Mouse (Mus musculus): Measurements from ENCODE around the gene Lrrtm3. TPM values are rescaled to one million over a fixed set of nuclear protein-coding genes. Genes with fewer than 3 reads are reported as not detected.

The Lrrtm3 gene
- not detected in 2 replicates for total RNA-seq (2015)
- not detected in 2 replicates for total RNA-seq (2017)

DNA sequence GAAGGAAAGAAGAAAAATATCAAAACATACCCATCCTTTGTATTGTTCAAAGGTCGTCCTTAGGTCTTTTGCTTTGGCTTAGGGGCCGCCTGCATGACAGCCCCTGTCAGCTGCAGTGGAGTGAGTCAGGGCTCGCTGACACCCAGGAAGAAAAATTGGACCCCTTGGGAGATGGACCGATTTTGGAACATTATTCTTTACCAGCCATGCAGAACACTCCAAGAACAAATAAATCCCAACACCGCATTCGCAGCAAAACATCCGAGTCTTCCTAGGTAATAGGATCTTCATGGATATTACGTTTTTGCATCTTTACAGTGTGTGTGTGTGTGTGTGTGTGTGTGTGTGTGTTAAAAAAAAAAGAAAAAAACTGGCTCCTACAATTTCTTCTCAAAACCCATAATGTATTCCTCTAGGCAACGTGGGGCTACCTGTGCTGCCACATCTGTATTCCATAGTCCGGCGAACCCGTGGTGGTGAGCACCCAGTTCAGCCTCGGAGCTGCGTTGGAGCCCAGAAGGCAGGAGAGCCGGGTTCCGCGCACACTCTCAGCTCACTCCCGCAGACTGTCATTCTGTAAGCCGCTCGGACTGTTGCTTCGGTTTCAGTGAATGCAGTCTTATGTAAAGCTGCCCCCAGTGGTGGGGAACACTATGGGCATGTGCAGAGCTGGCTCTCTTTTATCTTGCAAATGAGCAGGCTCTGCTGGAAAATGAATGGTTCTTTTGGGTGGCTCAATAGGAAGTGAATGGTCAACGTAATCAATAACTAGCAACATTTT is at the start of gene Lrrtm3:
TSS of gene Lrrtm3 (minus strand) at position 598 of the 781 bp plus-strand sequence.
- peak; percentile 60 for ATAC-seq (replicated peaks; ENCODE audit: poor library complexity)

DNA sequence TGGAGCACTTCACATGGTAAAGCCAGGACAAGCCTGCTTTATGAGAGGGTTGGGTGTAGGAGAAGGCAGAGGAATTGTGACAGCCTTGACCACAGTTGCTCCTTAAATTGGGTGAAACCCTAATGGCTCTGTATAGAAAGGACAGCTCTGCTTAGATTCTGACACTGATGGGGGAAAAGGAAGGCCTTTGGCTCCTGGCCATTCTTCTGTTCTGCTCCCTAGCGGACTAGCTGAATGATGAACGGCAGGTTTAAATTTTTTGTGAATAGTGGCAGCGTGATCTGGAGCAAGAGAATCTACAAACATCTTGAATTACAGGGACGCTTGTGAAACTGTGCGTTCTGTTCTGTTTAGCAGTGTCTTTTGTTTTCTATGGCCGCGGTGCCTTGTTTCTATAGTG is 45.4 kb upstream of the Lrrtm3 start:
- ATAC-seq (replicated peaks; ENCODE audit: poor library complexity), result no peak

DNA sequence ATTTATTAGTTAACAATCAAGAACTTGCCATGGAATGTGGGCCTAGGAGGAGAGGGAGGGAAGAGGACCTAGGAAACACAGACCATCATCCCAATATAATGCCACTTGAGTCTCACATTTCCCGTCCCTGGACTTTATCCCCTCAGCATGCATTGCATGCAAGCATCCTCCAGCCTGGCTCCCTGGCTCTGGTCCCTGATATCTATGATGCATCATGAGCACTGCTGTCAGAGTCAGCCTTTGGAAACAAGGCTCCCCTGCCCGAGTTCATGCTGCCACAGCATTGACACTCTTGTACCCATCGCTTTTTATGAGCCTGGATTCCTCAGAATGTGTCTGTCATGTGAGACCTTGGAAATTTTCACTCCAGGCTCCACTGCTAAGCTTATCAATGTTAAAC is 43.4 kb upstream of the Lrrtm3 start:
- ATAC-seq (replicated peaks; ENCODE audit: poor library complexity), result no peak

DNA sequence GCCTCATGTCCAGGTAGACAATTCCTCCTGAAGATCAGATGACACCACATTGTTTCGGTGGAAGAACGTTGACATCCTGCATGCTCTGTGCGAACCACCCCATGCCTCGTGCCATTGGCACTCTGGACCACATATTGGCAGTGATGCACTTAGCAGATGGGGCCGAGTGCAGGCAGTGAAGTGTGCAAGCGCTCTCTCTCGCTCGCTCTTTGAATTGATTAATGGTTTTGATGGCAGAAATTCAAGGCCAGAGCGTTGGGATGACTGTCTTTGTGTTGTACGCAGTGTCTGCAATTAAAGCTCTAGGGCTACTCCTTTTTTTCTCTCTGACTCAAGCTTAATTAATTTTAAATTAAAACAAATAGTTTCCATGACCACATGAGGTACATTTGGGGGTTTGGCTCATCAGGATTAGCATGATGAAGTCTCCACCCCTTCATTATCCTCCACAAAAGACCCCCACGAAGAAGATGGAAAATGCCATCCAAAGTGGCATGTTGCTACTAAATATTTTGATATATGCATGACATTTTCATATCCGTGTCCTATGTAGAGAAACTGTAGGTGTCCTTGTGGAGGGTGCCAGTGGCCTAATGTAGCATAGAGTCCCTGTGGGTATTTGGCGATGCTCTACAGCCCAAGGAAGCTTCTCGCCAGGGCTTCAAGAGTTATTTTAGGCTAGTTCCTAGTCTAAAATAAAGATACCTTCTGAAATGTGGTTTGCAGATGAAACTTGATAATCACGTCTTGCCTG is 40.5 kb upstream of the Lrrtm3 start:
- ATAC-seq (replicated peaks; ENCODE audit: poor library complexity), result no peak

DNA sequence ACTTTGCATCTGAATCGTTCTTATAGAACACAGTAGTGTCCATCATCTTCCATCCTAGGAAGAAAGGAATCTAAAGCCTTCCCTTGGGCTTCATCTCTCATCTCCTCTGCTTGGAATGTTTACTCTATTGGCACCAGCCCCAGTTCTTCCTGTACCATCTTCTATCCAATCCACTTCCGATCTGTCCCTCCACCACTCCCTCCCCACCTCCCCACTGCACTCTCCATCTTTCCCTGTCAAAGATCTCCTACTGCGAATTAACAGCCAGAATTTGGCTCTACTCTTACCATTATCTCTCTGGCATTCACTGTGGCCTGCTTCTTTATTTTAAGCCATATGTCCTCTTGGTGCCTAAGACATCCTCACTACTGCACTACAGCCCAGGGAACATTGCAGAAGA is 28.8 kb upstream of the Lrrtm3 start:
- no peak for ATAC-seq (replicated peaks; ENCODE audit: poor library complexity)

DNA sequence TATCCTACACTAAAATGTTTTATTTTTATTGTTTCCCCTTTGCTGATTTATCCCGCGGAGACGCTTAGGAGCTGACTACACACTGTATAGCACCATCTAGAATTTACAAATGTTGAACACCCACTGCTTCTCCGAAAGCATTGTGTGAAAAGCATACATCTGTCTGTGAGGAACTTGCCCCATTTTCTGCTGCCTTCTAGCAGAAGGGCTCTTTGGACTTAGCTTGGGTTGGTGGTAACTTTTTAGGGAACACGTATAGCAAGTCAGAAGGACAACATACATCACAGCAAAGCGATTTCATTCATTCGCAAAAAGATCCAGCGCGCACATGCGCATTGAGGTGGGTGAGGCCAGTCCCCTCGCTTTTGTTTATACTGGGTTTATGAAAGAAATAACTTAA is 25.2 kb upstream of the Lrrtm3 start:
- no peak for ATAC-seq (replicated peaks; ENCODE audit: poor library complexity)

DNA sequence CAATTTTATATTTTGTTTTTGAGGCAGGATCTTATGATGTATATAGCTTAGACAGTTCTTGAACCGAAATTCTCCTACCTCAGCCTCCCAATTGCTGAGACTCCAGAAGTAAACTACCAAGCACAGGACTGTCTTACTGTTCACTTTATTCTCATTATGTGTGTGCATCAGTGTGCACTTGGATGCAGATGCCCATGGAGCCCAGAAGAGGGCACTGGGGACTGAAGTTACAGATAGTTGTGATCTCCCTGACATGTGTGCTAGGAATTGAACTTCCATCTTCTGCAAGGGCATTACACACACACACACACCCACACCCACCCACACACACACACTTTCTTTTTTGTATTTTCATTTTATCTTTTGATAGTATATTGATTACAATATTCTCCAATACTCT is 6.5 kb upstream of the Lrrtm3 start:
- ATAC-seq (replicated peaks; ENCODE audit: poor library complexity), result no peak

DNA sequence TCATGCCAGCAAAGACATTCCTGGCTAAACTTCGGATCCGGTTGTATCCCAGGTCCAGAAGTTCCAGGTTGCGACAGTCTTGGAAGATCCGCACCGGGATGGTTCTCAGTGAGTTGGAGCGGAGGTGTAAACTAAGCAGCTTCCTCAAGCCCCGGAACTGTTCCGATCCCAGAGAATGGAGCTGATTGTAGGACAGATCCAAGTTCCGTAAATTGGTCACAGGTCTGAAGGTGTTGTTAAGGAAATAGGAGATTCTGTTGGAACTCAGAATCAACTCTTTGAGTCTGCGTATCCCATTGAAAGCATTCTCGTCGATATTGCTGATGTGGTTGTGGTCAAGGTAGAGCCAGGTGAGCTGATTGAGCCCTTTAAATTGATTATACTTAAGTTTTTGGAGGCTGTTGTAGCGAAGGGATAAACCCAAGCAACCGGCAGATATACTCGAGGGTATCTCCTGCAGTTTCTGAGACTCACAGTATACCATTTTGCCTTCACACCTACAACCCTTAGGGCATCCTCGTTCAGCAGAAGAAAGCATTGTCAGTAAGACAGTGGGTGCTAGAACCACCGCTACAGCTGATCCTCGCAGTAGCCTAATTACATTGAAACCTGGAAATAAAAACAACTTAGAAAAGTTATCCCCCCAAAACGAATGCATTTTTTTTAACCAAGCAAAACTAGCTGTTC is 1.2 kb downstream of the Lrrtm3 start:
- no peak for ATAC-seq (replicated peaks; ENCODE audit: poor library complexity)

DNA sequence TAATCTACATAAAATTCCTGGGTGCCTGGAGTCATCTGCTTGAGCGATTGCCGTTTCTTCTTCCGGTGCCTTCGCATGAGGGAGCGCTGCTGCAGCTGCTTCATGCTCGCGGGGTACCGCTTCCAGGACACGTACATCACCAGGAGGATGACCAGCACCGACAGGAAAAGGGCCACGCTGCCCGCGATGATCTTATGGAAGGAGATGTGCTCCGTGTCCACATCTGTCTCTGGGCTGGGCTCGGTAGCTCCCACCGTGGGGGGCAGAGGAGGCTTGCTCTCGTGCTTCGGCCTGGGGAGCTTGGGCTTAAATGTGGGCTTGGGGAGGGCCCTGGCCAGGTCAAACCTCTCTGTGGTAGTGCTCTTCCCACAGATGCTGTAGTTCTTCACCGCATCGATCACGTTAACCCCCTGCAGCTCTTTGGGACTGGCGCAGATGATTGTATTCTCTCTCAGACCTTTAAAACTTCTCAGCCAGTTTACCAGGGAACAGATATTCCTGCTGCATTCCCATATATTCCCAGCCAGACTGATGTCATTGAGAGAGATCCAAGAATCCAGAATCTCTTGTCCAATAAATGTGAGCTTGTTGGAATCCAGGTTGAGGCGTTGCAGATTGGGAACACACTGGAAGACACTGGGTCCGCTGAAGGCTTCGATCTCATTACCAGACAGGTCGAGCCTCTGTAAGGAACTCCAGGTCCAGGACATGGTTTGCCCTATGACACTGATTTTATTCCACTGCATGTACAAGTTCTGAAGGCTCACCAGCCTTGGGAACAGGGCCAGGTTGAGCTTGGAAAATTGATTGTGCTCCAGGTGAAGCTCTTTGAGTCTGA is 1.9 kb downstream of the Lrrtm3 start:
- ATAC-seq (replicated peaks; ENCODE audit: poor library complexity), result no peak

DNA sequence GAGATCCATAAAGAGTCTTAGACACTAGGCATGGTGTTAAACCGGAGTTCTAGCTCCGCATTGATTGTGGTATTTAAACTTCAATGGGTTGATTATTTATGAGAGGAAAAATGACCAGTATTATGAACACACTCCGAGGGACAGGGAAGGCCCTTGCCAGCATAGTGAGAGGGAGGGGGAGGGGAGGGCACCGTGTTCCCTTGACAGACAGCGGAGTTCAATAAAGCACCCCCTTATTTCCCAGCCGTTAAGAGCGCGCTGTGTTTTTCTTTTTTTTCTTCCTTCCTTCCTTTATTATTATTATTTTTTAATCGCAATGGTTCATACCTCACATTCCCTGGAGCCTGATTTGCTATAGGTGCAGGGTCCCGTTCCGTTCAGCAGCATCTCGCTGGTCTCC is 2.6 kb downstream of the Lrrtm3 start:
- no peak for ATAC-seq (replicated peaks; ENCODE audit: poor library complexity)

DNA sequence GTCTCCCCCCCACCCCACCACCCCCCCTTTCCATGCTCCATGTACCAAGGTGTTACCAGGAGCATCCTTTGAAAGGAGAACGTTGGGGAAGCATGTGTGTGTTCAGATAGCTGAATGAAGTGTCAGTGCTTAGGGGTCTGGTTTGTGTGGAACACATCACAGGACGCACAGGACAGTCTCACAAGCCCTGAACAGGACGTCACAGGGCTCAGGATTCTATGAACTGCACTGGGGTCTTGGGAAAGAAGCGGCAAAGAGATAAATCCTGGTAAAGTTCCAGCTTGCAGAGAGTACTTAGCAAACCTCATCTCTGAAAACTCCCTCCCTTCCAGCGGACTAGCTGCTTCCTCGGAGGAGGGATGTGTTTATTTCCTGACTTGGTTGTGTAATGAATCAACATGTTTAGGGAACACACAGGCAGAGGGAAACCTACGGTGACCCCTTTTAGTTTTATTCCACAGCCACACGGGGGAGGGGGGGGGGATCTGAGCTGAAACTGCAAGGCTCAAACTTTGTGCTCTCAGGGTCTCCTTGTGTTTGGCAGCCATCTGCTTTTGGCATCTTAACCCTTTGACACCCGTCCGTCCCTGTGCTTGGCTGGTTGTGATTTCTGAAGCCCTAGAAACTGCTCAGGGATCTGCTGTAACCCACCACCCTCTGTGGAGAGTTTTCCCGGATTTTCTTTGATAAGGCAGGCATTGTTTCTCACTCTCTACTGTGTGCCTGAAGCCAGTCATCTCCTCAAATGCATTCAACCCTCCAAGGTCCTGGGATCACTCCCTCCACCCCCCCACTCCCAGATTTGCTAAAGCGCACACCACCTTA is 3.3 kb downstream of the Lrrtm3 start:
- ATAC-seq (replicated peaks; ENCODE audit: poor library complexity), result no peak

DNA sequence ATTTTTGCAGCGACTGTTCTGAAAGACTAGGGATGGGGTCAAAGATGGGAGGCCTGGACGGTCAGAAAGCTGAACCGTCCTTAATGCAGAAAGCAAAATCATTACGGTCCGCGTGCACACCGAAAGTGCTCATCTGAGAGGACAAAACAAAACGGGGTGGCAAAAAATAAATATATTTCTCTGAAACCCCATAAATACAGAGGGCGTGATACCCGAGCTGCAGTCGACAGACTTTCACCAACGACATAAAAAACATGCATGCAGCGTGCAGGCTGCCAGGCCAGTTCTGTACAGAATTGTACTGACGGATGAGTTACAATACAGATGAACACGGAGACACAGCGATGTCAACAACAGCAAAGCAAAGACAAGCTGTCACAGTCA is 3.9 kb downstream of the Lrrtm3 start:
- no peak for ATAC-seq (replicated peaks; ENCODE audit: poor library complexity)

DNA sequence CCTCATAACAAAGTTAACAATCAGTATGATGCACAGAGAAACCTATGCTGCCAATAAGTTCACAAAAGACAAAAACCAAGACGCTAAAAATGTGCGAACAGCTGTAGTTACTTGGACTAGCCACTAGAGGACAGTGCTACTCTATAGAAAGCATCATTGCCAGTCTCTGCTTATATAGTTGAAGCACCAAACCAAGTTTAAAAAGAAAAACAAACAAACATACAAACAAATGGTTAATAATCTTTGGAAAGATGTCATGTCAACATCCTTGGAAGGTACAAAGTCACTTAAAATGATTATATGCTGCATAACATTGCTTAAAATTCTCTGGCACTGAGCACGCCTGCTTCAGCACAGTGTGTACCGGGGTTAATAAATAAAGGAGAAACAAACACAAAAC is 5.6 kb downstream of the Lrrtm3 start:
- ATAC-seq (replicated peaks; ENCODE audit: poor library complexity), result peak; percentile 76

DNA sequence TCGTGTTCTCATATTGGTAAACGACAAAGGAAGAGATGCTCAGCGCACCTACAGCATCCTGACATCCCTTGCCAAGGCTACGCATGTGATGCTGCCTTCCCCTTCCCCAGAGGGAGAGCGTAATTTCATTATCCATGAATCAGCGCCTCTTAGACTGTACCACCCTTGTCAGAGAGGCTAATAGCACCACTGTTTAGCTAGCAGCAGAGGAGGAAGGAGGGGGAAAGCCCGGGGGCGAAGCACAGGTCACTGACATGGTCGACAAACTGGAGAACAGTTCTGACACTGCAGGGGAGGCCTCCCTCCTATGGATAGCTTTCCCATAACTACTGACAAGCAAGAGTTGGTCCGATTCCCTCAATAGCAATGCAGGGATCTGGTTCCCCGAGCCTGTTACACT is 6.3 kb downstream of the Lrrtm3 start:
- ATAC-seq (replicated peaks; ENCODE audit: poor library complexity), result no peak

DNA sequence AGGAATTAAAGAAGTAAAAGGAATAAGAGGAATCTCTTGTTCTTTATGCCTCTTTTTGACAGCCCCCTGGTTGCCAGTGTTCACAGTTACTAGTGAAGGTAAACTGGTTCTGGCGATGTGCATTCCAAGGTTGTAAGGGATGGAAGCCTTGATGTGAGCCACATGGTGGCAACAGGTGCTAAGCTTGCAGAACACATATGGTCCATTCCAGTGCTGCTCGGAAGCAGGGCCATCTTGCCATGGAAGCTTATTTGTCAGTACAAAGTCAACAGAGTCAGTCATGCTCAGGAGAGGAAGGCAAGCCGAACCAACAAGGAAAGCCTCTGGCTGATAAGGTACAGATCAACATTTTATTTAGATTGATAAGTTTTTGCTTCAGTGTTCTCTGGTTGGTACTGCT is 7.7 kb downstream of the Lrrtm3 start:
- ATAC-seq (replicated peaks; ENCODE audit: poor library complexity), result no peak

DNA sequence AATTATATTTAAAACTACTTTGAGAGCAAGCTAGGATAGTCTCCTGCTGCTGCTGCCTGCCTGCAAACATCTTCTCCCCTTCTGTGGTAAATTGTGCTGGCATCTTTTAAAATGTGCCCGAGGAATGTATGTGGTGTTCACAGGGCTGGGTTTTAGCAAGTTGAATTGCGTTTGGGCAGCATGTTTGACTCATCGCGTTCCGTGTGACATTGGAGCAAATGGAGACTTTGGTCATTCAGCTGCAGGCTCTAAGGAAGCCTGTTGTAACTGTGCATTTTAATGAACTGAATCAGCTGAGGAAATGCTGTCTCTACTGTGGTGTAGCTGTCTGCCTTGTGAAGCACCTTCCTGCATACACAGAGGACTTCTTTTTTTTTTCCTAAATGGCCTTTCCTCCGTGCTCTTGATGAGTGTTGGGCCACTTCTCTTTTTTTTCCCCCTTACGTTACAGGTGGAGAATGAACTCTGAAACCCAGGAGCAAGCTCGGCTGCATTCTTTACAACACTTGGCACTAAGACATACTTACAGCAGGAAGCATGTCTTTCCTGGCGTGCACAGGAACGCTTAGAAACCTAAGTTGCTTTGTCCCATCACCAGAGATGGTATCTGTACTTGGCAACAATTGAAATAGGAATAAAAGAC is 13.5 kb downstream of the Lrrtm3 start:
- no peak for ATAC-seq (replicated peaks; ENCODE audit: poor library complexity)

DNA sequence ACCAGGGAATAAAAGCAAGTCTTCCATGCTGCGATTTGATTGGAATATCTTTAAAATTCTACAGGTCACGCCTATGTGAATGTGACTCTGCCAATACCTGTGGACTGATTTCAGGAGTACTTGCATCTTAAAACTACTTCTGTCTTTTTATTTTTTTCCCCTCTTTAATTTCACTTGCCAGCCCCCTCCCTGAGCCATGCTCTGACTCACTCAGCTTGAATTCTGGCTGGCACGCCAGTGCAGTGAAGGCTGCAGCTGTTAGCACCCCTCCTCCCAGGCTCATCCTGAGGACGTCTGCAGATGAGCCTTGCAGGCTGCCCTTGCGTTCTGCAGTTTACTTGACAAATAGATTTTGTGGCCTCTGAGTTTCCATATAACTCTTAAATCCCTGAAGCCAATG is 14.1 kb downstream of the Lrrtm3 start:
- no peak for ATAC-seq (replicated peaks; ENCODE audit: poor library complexity)

DNA sequence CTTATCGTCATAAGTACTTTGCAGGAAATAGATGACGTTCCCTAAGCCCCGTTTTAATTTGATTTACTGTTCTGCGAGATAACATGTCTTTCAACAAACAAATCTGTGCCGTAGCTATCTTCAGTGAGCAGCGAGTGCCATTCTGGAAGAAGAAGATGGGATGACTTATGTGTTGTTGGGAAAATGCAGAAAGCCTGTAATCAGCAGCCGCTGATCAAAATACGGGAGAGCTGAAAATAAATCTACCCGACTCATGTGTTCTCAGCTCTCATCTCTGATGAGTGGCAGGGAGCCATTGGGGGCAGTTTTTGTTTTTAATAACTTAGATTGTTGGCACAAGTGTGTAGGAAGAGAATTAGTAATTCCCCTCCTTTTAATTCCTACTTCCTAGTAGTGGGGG is 26.4 kb downstream of the Lrrtm3 start:
- no peak for ATAC-seq (replicated peaks; ENCODE audit: poor library complexity)

DNA sequence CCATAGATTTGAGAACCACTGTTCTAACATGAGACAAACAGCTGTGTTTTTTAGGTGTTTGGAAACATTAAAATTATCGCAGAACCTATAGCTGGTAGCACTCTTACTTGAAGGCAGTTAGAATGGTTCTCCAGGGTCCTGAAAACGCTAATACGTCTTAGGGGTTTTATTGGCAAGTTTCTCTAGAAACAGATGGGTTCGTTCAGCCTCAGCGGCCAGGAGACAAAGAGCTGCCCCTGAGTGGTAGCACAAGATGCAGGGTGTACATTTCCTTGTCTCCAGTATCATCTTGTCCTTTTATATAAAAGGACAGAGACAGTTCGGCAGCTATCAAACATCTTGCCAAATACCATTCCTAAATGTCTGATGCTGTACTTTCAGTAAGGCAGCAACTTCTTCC is 40.1 kb downstream of the Lrrtm3 start:
- no peak for ATAC-seq (replicated peaks; ENCODE audit: poor library complexity)

DNA sequence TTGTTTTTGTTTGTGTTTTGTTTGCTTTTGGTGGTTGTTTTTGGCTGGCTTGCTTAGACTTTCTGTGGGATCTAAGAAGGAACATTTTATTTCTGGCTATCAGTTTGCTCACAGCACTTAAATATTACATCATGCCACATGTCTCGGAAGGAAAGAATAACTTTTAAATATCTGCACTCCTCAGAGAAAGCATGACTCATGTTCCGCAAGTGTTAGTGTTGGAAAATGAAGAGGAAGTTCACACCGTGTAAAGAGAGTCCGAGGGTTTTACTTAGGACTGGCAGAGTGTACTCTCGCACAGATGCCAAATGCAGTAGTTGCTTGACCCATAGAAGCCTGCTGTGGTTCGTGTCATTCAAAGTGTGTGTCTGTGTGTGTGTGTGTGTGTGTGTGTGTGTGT is 40.9 kb downstream of the Lrrtm3 start:
- ATAC-seq (replicated peaks; ENCODE audit: poor library complexity), result no peak

All from megakaryocyte progenitor cell, adult 5-6 weeks (primary cell).